Mouse (Mus musculus): Measurements from ENCODE around the gene Gm11027. TPM values are rescaled to one million over a fixed set of nuclear protein-coding genes. Genes with fewer than 3 reads are reported as not detected.

Gene Gm11027
- polyA plus RNA-seq, 1 experiment, result not detected

GRCm38 (mm10) chr12:116306042-116306441, 30.9 kb downstream of the Gm11027 start:
- no peak for TF ChIP-seq GATA1 (IDR thresholded peaks at IDR 0.05; ENCODE audit: low read length)

- TF ChIP-seq GATA1 (IDR thresholded peaks at IDR 0.05; ENCODE audit: low read length), result no peak
Observed at GRCm38 (mm10) chr12:116307870-116308269, 32.7 kb downstream of the Gm11027 start.

- TF ChIP-seq GATA1 (IDR thresholded peaks at IDR 0.05; ENCODE audit: low read length), result no peak
Observed at GRCm38 (mm10) chr12:116308612-116309011, 33.4 kb downstream of the Gm11027 start.

- no peak for TF ChIP-seq GATA1 (IDR thresholded peaks at IDR 0.05; ENCODE audit: low read length)
Observed at GRCm38 (mm10) chr12:116313816-116314215, 38.6 kb downstream of the Gm11027 start.

GRCm38 (mm10) chr12:116315498-116315897, 40.3 kb downstream of the Gm11027 start:
- TF ChIP-seq GATA1 (IDR thresholded peaks at IDR 0.05; ENCODE audit: low read length), result no peak

GRCm38 (mm10) chr12:116317818-116318217, 42.6 kb downstream of the Gm11027 start:
- no peak for TF ChIP-seq GATA1 (IDR thresholded peaks at IDR 0.05; ENCODE audit: low read length)

Other genes starting within 250 kb of the Gm11027 start
- 0.41 and 1.0 TPM in 2 replicates for gene Zfp386, start 227.7 kb upstream of the Gm11027 start, polyA plus RNA-seq (2012)
- not detected in 2 replicates for gene Vipr2, start 197.7 kb upstream of the Gm11027 start, polyA plus RNA-seq (2012)
- gene Wdr60, start 12.4 kb upstream of the Gm11027 start, polyA plus RNA-seq (2012), result 6.9 and 7.9 TPM in 2 replicates
- 19.6 and 25.4 TPM in 2 replicates for gene Esyt2, start 5.8 kb downstream of the Gm11027 start, polyA plus RNA-seq (2012)
- gene Ncapg2, start 130.0 kb downstream of the Gm11027 start, polyA plus RNA-seq (2012), result 27.1 and 38.7 TPM in 2 replicates
- not detected in 2 replicates for gene Ptprn2, start 210.3 kb downstream of the Gm11027 start, polyA plus RNA-seq (2012)

Data from G1E-ER4 (cell line).